Mouse (Mus musculus): ENCODE data around the gene Nme4.
"Not testable (repeated sequence)": the region's sequence is repeated elsewhere in the genome, so short reads cannot be mapped to it uniquely, and the experiment has no call there.

The Nme4 gene

GRCm38 (mm10) chr17:26114461-26114860, 19.1 kb upstream of the Nme4 start:
- not testable (repeated sequence) for DNase-seq (ENCODE audit: low read depth, low spot score)

- DNase-seq (ENCODE audit: low read depth, low spot score), result no peak
These were observed 18.7 kb upstream of the Nme4 start for GRCm38 (mm10) chr17:26114061-26114460.

- DNase-seq (ENCODE audit: low read depth, low spot score), result no peak
These were observed 18.0 kb upstream of the Nme4 start, which contains the start of gene Tmem8 for GRCm38 (mm10) chr17:26113181-26113948. Tmem8 (plus strand) TSS chr17:26113299.

- DNase-seq (ENCODE audit: low read depth, low spot score), result no peak
These were observed 17.3 kb upstream of the Nme4 start for GRCm38 (mm10) chr17:26112751-26113150.

- no peak for DNase-seq (ENCODE audit: low read depth, low spot score)
These were observed 16.3 kb upstream of the Nme4 start for GRCm38 (mm10) chr17:26111722-26112121.

- no peak for DNase-seq (ENCODE audit: low read depth, low spot score)
These were observed 15.6 kb upstream of the Nme4 start for GRCm38 (mm10) chr17:26111024-26111423.

- no peak for DNase-seq (ENCODE audit: low read depth, low spot score)
These were observed 14.8 kb upstream of the Nme4 start for GRCm38 (mm10) chr17:26110156-26110555.

- DNase-seq (ENCODE audit: low read depth, low spot score), result no peak
These were observed 10.2 kb upstream of the Nme4 start for GRCm38 (mm10) chr17:26105619-26106018.

- DNase-seq (ENCODE audit: low read depth, low spot score), result no peak
These were observed 6.1 kb upstream of the Nme4 start for GRCm38 (mm10) chr17:26101478-26101877.

GRCm38 (mm10) chr17:26100166-26100565, 4.8 kb upstream of the Nme4 start:
- DNase-seq (ENCODE audit: low read depth, low spot score), result no peak

GRCm38 (mm10) chr17:26099316-26099715, 3.9 kb upstream of the Nme4 start:
- not testable (repeated sequence) for DNase-seq (ENCODE audit: low read depth, low spot score)

- no peak for DNase-seq (ENCODE audit: low read depth, low spot score)
These were observed 3.1 kb upstream of the Nme4 start for GRCm38 (mm10) chr17:26098461-26098860.

GRCm38 (mm10) chr17:26094531-26095110, 781 bp downstream of the Nme4 start:
- DNase-seq (ENCODE audit: low read depth, low spot score), result no peak

- peak; percentile 85 for DNase-seq (ENCODE audit: low read depth, low spot score)
These were observed 5.3 kb downstream of the Nme4 start, which contains the start of gene Decr2 for GRCm38 (mm10) chr17:26089905-26090632. Decr2 (minus strand) TSS chr17:26090337.

GRCm38 (mm10) chr17:26087059-26087564, 8.3 kb downstream of the Nme4 start:
- DNase-seq (ENCODE audit: low read depth, low spot score), result no peak

GRCm38 (mm10) chr17:26080867-26081266, 14.5 kb downstream of the Nme4 start:
- no peak for DNase-seq (ENCODE audit: low read depth, low spot score)

- no peak for DNase-seq (ENCODE audit: low read depth, low spot score)
These were observed 16.6 kb downstream of the Nme4 start for GRCm38 (mm10) chr17:26078851-26079250.

GRCm38 (mm10) chr17:26075246-26075645, 20.2 kb downstream of the Nme4 start:
- no peak for DNase-seq (ENCODE audit: low read depth, low spot score)

GRCm38 (mm10) chr17:26070136-26070535, 25.3 kb downstream of the Nme4 start:
- DNase-seq (ENCODE audit: low read depth, low spot score), result no peak

- DNase-seq (ENCODE audit: low read depth, low spot score), result peak; percentile 87
These were observed 26.3 kb downstream of the Nme4 start, which contains the start of gene Rab11fip3 for GRCm38 (mm10) chr17:26068831-26069739. Rab11fip3 (minus strand) TSS chr17:26069555.
